Mouse (Mus musculus): ENCODE measurements around the gene Foxp1.

DNA sequence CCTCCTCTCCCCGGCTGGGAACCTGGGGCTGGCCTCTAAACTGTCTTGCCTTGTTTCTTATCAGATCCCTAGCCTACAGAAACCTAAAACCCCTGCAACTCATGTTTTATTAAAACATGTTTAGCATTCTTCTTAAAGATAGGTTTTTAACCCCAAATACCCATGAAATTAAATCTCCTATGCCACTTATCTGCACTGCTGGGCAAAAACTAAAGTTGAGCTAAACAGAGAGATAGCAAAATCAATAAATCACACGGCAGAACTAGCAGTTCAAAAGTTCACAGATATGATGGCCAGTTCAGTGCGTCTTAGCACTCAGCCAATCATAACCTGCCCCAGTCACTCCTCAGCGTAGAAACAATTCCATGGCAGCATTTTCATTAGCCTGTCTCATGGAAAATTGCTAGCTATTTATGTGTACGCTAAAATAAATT, 316.1 kb downstream of the Foxp1 start:
- no peak for TF ChIP-seq POLR2A (IDR thresholded peaks at IDR 0.05; ENCODE audit: insufficient read length, low read depth)
- no peak for TF ChIP-seq MYOD1 (IDR thresholded peaks at IDR 0.05; ENCODE audit: control insufficient read depth in 1 of 3, insufficient read length in 2 of 3, low read depth in 2 of 3)
- no peak for TF ChIP-seq POLR2AphosphoS2 (IDR thresholded peaks at IDR 0.05; ENCODE audit: insufficient read length, low read depth)
- TF ChIP-seq E2F4 (IDR thresholded peaks at IDR 0.05; ENCODE audit: insufficient read depth): no peak
